Mouse (Mus musculus) gastrocnemius, postnatal 14 days (tissue): Measurements from ENCODE around the gene Spint2. TPM values are rescaled to one million over a fixed set of nuclear protein-coding genes. Genes with fewer than 3 reads are reported as not detected.
A peak's percentile ranks its signal among the peaks of the same experiment; 100 is the strongest.
"Not testable (repeated sequence)": the region's sequence is repeated elsewhere in the genome, so short reads cannot be mapped to it uniquely, and the experiment has no call there.

ENCODE experiments used
- DNase-seq: peaks from one replicate; pipeline ENCODE4 v3.0.0; 2021; ENCODE audit warnings: mixed read lengths
- intact Hi-C: fragments of 180-260 bp; cut with DNase I; formaldehyde crosslinking; loops from one replicate; pipeline ENCODE4 v1.15.1; 2025; ENCODE audit warnings: low total_unique reads
- total RNA-seq, 2 experiments: library from RNA; stranded (reverse); gene quantifications; 2 replicates each; pipeline ENCODE4 v1.2.3; 2021

The Spint2 gene
- total RNA-seq, 2 experiments from 2014 or later = 5.5 to 6.4 TPM

- intact Hi-C loops = no loop called here
Measured at GRCm38 (mm10) chr7:29214236-29214635, 67.5 kb downstream of the Spint2 start.

GRCm38 (mm10) chr7:29213675-29214082, 68.0 kb downstream of the Spint2 start, which contains the start of gene Catsperg1:
Catsperg1 (minus strand) TSS chr7:29214035.
- intact Hi-C loops = no loop called here
- DNase-seq = no peak

More at GRCm38 (mm10) chr7:29214236-29214635, 67.5 kb downstream of the Spint2 start:
- no peak for DNase-seq

DNA sequence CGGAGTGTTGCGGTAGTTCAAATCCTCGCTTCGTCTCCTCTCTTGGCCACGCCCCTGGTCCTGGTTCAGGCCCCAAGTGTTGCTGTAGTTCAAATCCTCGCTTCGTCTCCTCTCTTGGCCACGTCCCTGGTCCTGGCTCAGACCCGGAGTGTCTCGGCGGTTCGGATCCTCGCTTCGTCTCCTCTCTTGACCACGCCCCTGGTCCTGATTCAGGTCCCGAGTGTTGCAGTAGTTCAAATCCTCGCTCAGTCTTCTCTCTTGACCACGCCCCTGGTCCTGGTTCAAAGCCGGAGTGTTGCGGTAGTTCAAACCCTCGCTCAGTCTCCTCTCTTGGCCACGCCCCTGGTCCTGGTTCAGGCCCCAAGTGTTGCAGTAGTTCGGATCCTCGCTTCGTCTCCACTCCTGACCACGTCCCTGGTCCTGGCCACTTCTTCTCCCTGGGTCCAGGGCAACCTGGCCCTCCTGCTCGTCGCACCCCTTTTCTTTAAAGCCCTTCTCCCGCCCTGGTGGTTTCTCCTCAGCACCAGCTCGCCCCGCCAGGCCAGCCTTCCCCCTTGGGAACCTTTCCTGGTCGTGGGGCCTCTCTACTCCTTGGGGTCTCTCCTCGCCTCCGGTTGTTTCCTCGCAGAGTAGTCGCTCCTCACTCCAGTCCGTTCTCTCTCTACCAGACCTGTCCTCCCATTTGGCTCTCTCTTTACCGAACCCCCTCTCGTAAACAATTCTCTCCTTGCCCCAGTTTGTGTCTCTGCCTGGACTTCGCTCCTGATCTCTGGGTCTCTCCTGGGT, 68.7 kb downstream of the Spint2 start:
- DNase-seq, intact Hi-C loops: not testable (repeated sequence)

DNA sequence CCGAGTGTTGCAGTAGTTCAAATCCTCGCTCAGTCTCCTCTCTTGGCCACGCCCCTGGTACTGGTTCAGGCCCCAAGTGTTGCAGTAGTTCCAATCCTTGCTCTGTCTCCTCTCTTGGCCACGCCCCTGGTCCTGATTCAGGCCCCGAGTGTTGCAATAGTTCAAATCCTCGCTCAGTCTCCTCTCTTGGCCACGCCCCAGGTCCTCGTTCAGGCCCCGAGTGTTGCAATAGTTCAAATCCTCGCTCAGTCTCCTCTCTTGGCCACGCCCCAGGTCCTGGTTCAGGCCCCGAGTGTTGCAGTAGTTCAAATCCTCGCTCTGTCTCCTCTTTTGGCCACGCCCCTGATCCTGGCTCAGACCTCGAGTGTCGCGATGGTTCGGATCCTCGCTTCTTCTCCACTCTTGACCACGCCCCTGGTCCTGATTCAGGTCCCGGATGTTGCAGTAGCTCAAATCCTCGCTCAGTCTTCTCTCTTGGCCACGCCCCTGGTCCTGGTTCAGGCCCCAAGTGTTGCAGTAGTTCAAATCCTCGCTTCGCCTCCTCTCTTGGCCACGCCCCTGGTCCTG, 69.4 kb downstream of the Spint2 start:
- no peak for DNase-seq

DNA sequence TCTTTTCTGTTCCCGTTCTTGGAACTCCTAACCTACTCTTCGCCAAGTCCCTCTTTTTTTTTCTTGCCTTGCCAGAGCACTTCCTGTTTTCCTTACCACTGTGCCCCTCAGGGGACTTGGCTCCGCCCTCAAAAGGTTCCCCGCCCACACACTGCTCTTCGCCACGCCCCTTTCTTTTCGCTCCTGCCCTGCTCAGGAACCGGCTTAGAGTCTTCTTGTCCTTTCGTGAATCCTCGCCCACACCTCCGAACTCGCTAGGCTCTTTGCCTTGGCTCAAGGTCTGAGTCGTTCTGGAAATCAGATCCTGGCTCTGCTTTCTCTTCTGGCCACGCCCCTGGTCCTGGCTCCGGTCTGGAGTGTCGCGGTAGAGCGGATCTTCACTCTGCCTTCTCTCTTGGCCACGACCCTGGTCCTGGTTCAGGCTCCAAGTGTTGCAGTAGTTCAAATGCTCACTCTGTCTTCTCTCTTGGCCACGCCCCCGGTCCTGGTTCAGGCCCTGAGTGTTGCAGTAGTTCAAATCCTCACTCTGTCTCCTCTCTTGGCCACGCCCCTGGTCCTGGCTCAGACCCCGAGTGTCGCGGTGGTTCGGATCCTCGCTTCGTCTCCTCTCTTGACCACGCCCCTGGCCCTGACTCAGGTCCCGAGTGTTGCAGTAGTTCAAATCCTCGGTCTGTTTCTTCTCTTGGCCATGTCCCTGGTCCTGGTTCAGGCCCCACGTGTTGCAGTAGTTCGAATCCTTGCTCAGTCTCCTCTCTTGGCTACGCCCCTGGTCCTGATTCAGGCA, 70.1 kb downstream of the Spint2 start:
- intact Hi-C loops = no loop called here
- DNase-seq = peak; percentile 87

More for the DNA sequence above, 69.4 kb downstream of the Spint2 start:
- intact Hi-C loops = no loop called here

- intact Hi-C loops = not testable (repeated sequence)
- DNase-seq = peak; percentile 56
Measured at GRCm38 (mm10) chr7:29211013-29211412, 70.7 kb downstream of the Spint2 start.

Other genes starting within 250 kb of the Spint2 start
- 100 to 1,000 TPM; 746 to 901 TPM for gene Ryr1, start 156.7 kb downstream of the Spint2 start, total RNA-seq
- under 1 TPM; 0.73 to 0.82 TPM for gene Rasgrp4, start 147.1 kb downstream of the Spint2 start, total RNA-seq
- 10 to 100 TPM; 12.3 to 13.0 TPM for gene Fam98c, start 125.7 kb downstream of the Spint2 start, total RNA-seq
- gene Ggn, start 111.7 kb downstream of the Spint2 start, total RNA-seq = under 1 TPM; 0.35 to 0.38 TPM
- 1 to 10 TPM in 1 of 2 experiments, under 1 TPM in 1; 0.78 to 1.8 TPM for gene Spred3, start 111.5 kb downstream of the Spint2 start, total RNA-seq
- 100 to 1,000 TPM; 171 to 188 TPM for gene Psmd8, start 101.2 kb downstream of the Spint2 start, total RNA-seq
- gene Catsperg1, start 67.9 kb downstream of the Spint2 start, total RNA-seq = under 1 TPM in 1 of 2 experiments, not detected in 1; 0.25 TPM
- 1 to 10 TPM; 2.2 to 2.6 TPM for gene Kcnk6, start 49.4 kb downstream of the Spint2 start, total RNA-seq
- gene Yif1b, start 43.6 kb downstream of the Spint2 start, total RNA-seq = 10 to 100 TPM; 49.4 to 56.8 TPM
- gene 2200002D01Rik, start 33.4 kb downstream of the Spint2 start, total RNA-seq = 1 to 10 TPM in 1 of 2 experiments, under 1 TPM in 1; 0.59 to 1.2 TPM
- gene Ppp1r14a, start 7.4 kb upstream of the Spint2 start, total RNA-seq = 10 to 100 TPM in 1 of 2 experiments, 1 to 10 TPM in 1; 9.4 to 11.6 TPM
- 1 to 10 TPM; 2.7 to 4.5 TPM for gene Dpf1, start 22.0 kb upstream of the Spint2 start, total RNA-seq
- gene Sipa1l3, start 236.7 kb upstream of the Spint2 start, total RNA-seq = 10 to 100 TPM in 1 of 2 experiments, 1 to 10 TPM in 1; 7.8 to 13.1 TPM